ENCODE assay signal across 21 mouse cellular contexts in genomic region chr9:28705796-28706195, GRCm38 (mm10).
DNase-seq lines count a peak whose midpoint lies in the region; TF ChIP-seq lines count a peak whose summit lies in the region.
"Had no signal": no experiment of that assay in that cellular context is flagged by ENCODE, and none has a peak within 500 bp of the region (broad histone marks: within the 10 kb centered on the region; RNA-seq: fewer than 3 reads in every experiment).

No protein-coding gene starts in this region.

- intact Hi-C loops in left cerebral cortex, adult 2 months (cut with DNase I): no loop called here

- no peak overlapping the region for H3K4me3 ChIP-seq in left cerebral cortex, adult 2 months
- H3K4me3 ChIP-seq: embryonic facial prominence, embryonic 12.5 days; embryonic facial prominence, embryonic 15.5 days; heart, adult 2 months; heart, embryonic 10.5 days; heart, embryonic 13.5 days had no signal

- DNase-seq in cerebellum, adult 11-12 months: peak; percentile 34
- no peak for DNase-seq in cerebellum, postnatal 4 days (ENCODE audit: low spot score in 2 of 2)
- DNase-seq in cerebellum, postnatal 10 days: peak; percentile 47 to 52
- no peak for DNase-seq in cerebellum, adult 11 months
- no peak for DNase-seq in left cerebral cortex, adult 2 months (ENCODE audit: extremely low spot score in 1 of 2, low spot score in 2 of 2)
- no peak for DNase-seq in left cerebral cortex, adult 18-20 months (ENCODE audit: low spot score in 2 of 2)
- no peak for DNase-seq in adrenal gland, adult 2 months
- DNase-seq: adrenal gland, postnatal 10 days; forebrain, postnatal 0 days; gastrocnemius, postnatal 10 days; gastrocnemius, postnatal 36 days; heart, adult 2 months; heart, postnatal 14 days; heart, postnatal 4 days; kidney, adult 18-20 months had no signal

- TF ChIP-seq CTCF in left cerebral cortex, adult 2 months (IDR thresholded peaks at IDR 0.05): no peak

- peak overlapping the region; percentile 33; the same call in 1 of the 2 replicates for H3K27ac ChIP-seq in left cerebral cortex, adult 2 months
- H3K27ac ChIP-seq: embryonic facial prominence, embryonic 12.5 days; embryonic facial prominence, embryonic 15.5 days; heart, adult 2 months; heart, embryonic 10.5 days; heart, embryonic 13.5 days; hindbrain, embryonic 14.5 days; hindbrain, postnatal 0 days had no signal

Comparison
In these comparisons a context has a peak if more than half of its experiments do, and no peak if none do; other contexts are left out.
1. DNase-seq: peak in cerebellum, adult 11-12 months (single experiment) and cerebellum, postnatal 10 days (2 of 2); none in cerebellum, postnatal 4 days (0 of 2), cerebellum, adult 11 months (single experiment), left cerebral cortex, adult 2 months (0 of 2), left cerebral cortex, adult 18-20 months (0 of 2) and adrenal gland, adult 2 months (single experiment).